Mouse (Mus musculus) left cerebral cortex, adult 2 months (tissue): ENCODE results near the gene H2-Q1. TPM values are rescaled to one million over a fixed set of nuclear protein-coding genes. Genes with fewer than 3 reads are reported as not detected.
"Not testable (repeated sequence)": the region's sequence is repeated elsewhere in the genome, so short reads cannot be mapped to it uniquely, and the experiment has no call there.

ENCODE experiments used
- DNase-seq, 2 experiments: peaks; one replicate each; pipeline ENCODE4 v3.0.0; 2021 to 2022; ENCODE audit warnings: low spot score in 2 of 2, mixed read lengths in 1 of 2; ENCODE audit errors: extremely low spot score in 1 of 2
- H3K27ac ChIP-seq: fragments of 200-600 bp; 2 replicates; pipeline ENCODE4 v1.8.1; 2022
- H3K4me3 ChIP-seq: fragments of 200-600 bp; 2 replicates; pipeline ENCODE4 v1.8.1; 2022
- CTCF ChIP-seq: fragments of 200-600 bp; IDR thresholded peaks from 2 replicates; pipeline ENCODE4 v1.8.1; 2022; ENCODE audit warnings: antibody characterized with exemption, mild to moderate bottlenecking, moderate library complexity
- intact Hi-C: fragments of 180-260 bp; cut with DNase I; formaldehyde crosslinking; loops from one replicate; pipeline ENCODE4 v1.15.1; 2025
- long read RNA-seq, 2 experiments: library from polyadenylated mRNA; stranded (forward); transcript quantifications; one replicate each; pipeline ENCODE4 v2.0.0; 2021; ENCODE audit warnings: borderline mapping rate in 2 of 2
- total RNA-seq, 2 experiments: library from RNA; stranded (reverse); gene quantifications; 2 replicates each; pipeline ENCODE4 v1.2.3; 2021

Gene H2-Q1
- total RNA-seq = under 1 TPM in 1 of 2 experiments, not detected in 1; 0.79 TPM
- long read RNA-seq, experiment 1 = 0 reads
- long read RNA-seq, experiment 2, partial matches to known transcripts = 2 of 2 reads
- long read RNA-seq, experiment 2, other reads (novel, unspliced or antisense) = 0 of 2 reads

- no peak within 1 kb of the TSS for H3K4me3 ChIP-seq
- TF ChIP-seq CTCF = no peak
- intact Hi-C loops = no loop called here
- no peak for DNase-seq
- H3K27ac ChIP-seq = no peak within 1 kb of the TSS
Measured at GRCm38 (mm10) chr17:35320327-35321081, at the start of gene H2-Q1. Gene H2-Q1 (plus strand): TSS chr17:35320405.

- Histone ChIP-seq H3K4me3 (no peak overlapping the region), H3K27ac (no peak overlapping the region)
- no peak for TF ChIP-seq CTCF
- intact Hi-C loops = no loop called here
- DNase-seq = no peak
Measured at GRCm38 (mm10) chr17:35272249-35272648, 48.0 kb upstream of the H2-Q1 start.

- intact Hi-C loops = loop anchor here (1.0 kb wide), 1 partner anchor 16 kb away; no protein-coding TSS in a partner anchor
- peak; percentile 98 for TF ChIP-seq CTCF
- peak; percentile 81 to 90 for DNase-seq
- Histone ChIP-seq H3K4me3 (no peak overlapping the region), H3K27ac (no peak overlapping the region)
Measured at GRCm38 (mm10) chr17:35274770-35275169, 45.4 kb upstream of the H2-Q1 start.

DNA sequence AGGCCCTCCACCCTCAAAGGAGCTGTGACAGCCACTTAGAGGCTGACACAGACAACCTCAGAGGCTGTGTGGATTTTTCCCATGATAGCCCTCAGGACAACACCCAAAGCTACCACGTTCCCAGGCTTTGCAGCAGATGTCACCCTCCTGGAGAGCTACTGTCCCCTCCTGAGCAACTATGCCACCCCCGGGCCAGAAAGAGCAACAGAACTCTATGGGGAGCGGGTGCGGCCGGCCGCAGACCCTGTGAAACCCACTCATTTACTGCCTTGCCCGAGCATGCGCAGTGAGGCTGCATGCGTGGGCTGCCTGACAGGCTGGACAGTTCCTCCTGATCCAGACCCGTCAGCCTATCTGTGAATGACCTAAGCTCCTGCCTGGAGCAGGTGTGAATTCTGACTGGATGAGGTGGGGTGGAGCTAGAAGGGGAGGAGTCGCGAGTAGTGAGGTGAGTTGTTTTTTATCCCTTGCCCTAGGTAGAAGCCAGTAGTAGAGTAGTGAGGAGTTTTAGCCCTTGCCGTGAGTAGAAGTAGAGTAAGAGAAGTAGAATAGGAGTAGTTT is 43.8 kb upstream of the H2-Q1 start:
- no peak overlapping the region for H3K27ac ChIP-seq
- H3K4me3 ChIP-seq = no peak overlapping the region
- intact Hi-C loops = no loop called here
- DNase-seq = no peak
- no peak for TF ChIP-seq CTCF

- intact Hi-C loops = loop anchor here (2.0 kb wide), 2 partner anchors 29 to 1317 kb away; no protein-coding TSS in a partner anchor
- no peak overlapping the region for H3K27ac ChIP-seq
- DNase-seq = no peak
- no peak for TF ChIP-seq CTCF
- H3K4me3 ChIP-seq = no peak overlapping the region
Measured at GRCm38 (mm10) chr17:35278049-35278448, 42.2 kb upstream of the H2-Q1 start.

DNA sequence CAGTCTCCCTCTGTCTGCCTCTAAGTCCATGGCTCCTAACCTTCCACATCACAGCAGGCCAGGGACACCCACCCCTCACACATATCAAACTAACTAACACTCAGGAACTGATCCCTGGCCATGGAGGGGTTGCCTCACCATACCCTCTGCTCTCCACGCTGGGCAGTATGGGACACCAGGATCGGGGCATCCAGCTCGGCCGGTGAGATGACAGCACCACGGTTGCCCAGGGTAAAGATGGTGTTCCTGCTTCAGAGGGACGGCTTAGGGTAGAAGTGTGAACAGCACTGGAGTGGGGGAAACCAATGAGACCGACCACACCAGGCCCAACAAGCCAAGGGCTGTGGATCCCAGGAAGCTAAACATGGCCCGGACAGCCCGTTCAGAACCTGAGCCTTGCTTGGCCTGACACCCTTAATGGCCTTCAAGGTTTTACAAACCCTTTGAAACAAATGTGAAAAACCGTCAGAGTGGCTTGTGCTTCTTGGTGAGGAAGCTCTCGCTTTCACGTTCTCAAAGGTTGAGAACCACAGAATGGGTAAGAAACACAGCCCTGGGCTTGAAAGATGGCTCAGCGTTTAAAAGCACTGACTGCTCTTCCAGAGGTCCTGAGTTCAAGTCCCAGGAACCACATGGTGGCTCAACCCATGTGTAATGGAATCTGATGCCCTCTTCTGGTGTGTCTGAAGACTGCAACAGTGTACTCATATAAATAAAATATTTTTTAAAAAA is 41.1 kb upstream of the H2-Q1 start:
- H3K27ac ChIP-seq = no peak overlapping the region
- H3K4me3 ChIP-seq = no peak overlapping the region
- intact Hi-C loops = loop anchor here (2.0 kb wide), 2 partner anchors 28 to 1318 kb away; no protein-coding TSS in a partner anchor
- DNase-seq = no peak
- TF ChIP-seq CTCF = no peak; the same call in 1 of the 2 replicates

DNA sequence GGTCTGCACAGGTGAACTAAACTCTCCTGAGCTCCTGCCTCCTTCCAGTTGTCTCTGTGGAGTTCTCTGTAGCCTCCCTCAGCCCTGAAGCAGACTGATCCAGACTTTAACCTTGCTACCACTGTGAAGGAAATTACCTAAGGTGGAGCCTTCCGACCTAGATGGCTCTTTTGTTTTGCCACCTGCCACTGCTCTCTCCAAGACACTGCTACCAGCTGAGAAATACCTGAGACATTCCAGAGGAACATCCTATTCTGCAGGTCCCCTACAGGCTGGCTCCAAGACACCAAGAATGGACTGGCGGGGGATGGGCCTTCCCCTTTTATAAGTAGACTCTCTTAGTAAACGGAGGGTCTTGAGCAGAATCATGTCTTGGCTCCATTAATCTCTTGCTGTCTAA is 39.9 kb upstream of the H2-Q1 start:
- H3K27ac ChIP-seq = no peak overlapping the region
- H3K4me3 ChIP-seq = no peak overlapping the region
- TF ChIP-seq CTCF = no peak
- intact Hi-C loops = no loop called here
- no peak for DNase-seq

GRCm38 (mm10) chr17:35285431-35285830 is 34.8 kb upstream of the H2-Q1 start:
- Histone ChIP-seq H3K4me3 (no peak overlapping the region), H3K27ac (no peak overlapping the region)
- no peak for DNase-seq
- intact Hi-C loops = no loop called here
- TF ChIP-seq CTCF = no peak

DNA sequence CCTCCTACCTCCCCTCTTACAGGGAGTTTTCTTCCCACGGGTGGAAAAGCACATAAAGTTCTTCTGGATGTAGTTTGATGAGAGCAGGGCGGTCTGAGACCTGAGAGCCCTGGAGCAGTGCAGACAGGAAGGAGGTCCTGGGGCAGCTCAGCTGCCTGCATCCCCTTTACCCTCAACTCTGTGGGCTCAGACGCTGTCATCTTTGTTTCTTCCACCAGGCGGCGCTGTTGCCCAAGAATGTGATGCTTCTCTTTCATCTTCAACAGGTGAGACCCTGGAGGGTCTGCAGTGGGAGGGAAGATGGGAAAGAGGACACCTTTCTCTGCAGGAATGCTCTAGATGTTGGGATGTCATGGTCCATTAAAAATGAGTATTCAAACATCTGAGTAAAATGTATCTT is 24.4 kb upstream of the H2-Q1 start:
- intact Hi-C loops, H3K27ac ChIP-seq, H3K4me3 ChIP-seq: not testable (repeated sequence)
- peak; percentile 26 to 56 for DNase-seq
- TF ChIP-seq CTCF = peak; percentile 67

DNA sequence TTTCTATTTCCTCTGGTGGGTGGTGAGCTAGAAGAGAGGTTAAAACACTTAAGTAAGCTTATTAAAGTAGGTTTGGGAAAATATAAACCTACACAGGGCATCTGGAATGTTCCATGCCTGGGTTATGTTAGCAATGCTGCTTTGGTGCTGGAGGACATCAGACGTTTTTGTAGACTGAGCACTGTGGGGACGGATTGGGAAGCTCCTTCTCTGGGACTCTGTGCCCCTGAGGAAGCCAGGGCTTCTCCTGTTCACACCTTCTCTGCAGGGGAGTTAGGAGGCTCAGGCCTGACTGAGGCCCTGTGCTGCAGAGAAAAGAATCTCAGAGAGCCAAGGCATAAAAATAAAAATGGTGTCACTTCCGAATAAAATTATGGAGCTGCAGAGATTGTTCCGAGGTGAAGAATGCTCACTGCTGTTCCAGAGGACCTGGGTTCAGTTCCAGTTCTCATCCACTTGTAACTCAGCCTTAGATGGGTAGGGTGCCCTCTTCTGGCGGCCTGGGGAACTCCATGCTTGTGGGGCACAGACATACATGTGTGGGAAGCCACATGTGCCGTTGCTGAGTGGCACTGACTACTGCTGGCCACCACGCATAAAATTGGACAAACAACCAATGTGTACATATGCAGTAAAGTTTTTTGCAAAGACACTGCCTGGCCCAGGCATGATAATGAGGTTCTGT is 19.8 kb upstream of the H2-Q1 start:
- not testable (repeated sequence) for H3K27ac ChIP-seq, H3K4me3 ChIP-seq, DNase-seq
- intact Hi-C loops = loop anchor here (5.0 kb wide), 1 partner anchor 43 kb away; no protein-coding TSS in a partner anchor

- TF ChIP-seq CTCF = peak; percentile 77
- no peak overlapping the region for H3K4me3 ChIP-seq
- intact Hi-C loops = loop anchor here (5.0 kb wide), 1 partner anchor 44 kb away; no protein-coding TSS in a partner anchor
- DNase-seq = peak; percentile 84 to 93
- H3K27ac ChIP-seq = no peak overlapping the region
Measured at GRCm38 (mm10) chr17:35301645-35302258, 18.5 kb upstream of the H2-Q1 start.
